Mouse (Mus musculus) lung, postnatal 4 days (tissue): Measurements from ENCODE around the gene Tpm3.
"Not testable (repeated sequence)": the region's sequence is repeated elsewhere in the genome, so short reads cannot be mapped to it uniquely, and the experiment has no call there.

Experiments
- DNase-seq, 2 experiments: peaks; one replicate each; pipeline ENCODE4 v3.0.0; 2021

Tpm3 gene

GRCm38 (mm10) chr3:90084790-90085189 lies 12.3 kb downstream of the Tpm3 start:
- peak in 1 of 2 experiments; percentile 48 for DNase-seq

GRCm38 (mm10) chr3:90085281-90085680 lies 12.8 kb downstream of the Tpm3 start:
- peak; percentile 41 for DNase-seq

DNA sequence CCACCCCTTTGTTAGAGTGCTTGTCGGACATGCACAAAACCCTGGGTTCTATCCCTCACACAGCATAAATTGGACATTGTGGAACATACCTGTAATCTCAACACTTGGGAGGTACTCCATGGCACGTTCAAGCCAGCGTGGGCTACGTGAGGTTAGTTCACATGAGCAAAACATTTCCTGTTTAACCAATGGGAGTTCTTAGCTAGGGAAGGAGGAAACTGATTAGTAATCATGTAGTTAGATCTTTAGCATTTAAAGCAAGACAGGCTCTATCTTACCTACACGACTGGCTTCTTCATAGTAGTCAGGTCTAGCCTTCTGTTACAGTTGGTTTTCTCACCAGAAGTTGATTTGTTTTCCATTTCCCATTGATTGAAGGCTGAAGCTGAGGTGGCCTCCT lies 13.6 kb downstream of the Tpm3 start:
- no peak for DNase-seq

- DNase-seq = peak in 1 of 2 experiments; percentile 45
Measured at GRCm38 (mm10) chr3:90088617-90089016, 16.2 kb downstream of the Tpm3 start.

GRCm38 (mm10) chr3:90090892-90091291 lies 18.4 kb downstream of the Tpm3 start:
- no peak for DNase-seq

- no peak for DNase-seq
Measured at GRCm38 (mm10) chr3:90094453-90094852, 22.0 kb downstream of the Tpm3 start.

- no peak for DNase-seq
Measured at GRCm38 (mm10) chr3:90097928-90098327, 25.5 kb downstream of the Tpm3 start.

GRCm38 (mm10) chr3:90101010-90101409 lies 28.6 kb downstream of the Tpm3 start:
- DNase-seq = no peak

DNA sequence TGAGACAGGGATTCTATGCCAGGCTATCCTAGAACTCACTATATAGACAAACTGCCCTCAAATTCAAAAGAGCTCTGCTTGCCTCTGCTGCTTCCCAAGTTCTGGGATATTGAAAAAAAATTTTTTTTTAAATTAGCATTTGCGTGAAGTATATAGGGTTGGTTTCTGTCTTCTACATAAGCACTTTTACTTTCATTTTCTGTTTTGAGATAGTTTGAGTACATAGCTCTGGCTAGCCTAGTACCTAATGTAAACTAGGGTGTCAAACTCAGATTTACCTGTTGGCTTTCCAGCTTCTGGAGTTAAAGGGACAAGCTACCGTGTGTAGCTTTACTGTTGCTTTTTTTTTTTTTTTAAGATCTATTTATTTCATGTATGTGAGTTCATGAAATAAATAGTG lies 29.2 kb downstream of the Tpm3 start:
- no peak for DNase-seq

DNA sequence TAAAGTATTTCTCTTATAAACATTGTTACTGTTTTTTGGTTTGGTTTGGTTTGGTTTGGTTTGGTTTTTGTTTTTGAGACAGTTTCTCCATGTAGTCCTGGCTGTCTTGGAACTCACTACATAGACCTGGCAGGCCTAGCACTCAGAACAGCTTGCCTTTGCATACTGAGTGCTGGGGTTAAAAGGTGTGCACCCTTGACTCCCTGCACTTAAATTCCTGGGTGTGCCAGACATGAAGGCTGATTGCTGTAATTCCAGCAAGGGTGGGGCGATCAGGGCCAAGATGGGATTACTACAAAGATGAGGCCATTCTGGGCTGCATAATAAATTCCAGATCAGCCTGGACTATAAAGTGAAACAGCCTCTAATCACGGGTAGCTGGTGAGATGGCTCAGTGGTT lies 29.8 kb downstream of the Tpm3 start:
- peak; percentile 40 to 61 for DNase-seq

DNA sequence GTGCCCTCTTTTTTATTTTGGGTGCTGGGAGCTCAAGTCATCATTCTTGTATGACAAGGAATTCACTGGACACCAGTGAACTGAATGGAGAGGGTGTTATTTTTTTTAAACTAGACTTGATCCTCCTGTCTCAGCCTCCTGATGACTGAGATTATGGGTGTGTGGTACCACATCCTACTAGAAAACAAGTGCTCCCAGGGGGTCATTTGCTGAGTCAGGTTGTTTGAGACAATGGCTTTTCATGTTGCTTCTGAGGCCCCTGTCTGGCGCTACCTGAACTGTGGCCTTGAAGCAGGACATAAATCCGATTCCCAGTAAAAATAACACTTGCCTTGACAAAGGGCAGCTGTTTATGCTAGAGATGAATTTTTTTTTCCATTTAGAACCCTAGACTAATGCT lies 30.7 kb downstream of the Tpm3 start:
- no peak for DNase-seq

- DNase-seq = no peak
Measured at GRCm38 (mm10) chr3:90103938-90104337, 31.5 kb downstream of the Tpm3 start, which contains the start of gene Nup210l. Gene Nup210l, plus strand, starts transcription at chr3:90104132.

DNA sequence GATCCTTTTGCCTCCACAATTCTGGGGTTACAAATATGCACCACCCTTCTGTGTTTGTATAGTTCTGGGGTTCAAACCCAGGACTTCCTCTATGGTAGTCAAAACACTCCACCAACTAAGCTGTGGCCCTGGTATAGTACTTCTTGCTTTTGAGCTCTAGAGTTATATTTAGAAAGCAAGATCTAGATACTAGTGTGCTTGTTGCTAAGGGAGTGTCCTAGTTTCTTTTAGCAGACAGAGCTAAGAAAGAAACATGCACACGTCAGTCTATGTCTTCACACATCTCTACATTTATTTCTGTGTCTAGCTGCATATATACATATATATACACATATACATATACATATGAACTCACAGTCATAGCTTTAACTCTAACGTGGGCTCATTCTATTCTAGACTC lies 39.3 kb downstream of the Tpm3 start:
- DNase-seq = no peak

DNA sequence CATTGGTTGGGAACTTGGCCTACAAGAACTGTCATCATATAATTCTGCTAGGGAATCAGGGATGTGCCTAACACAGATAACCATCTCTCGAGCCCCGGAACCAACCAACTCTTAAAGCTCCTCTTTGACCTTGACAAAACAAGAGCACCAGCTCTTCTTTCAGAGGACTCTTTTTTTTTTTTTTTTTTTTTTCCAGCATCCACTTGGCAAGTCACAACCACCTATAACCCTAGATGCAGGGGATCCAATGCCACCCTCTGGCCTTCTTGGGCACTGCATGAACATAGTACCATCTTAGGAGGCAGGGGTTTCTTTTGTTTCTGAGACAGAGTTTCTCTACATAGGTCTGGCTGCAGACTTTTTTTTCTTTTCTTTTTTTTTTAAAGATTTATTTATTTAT lies 41.9 kb downstream of the Tpm3 start:
- DNase-seq = peak; percentile 41 to 49

DNA sequence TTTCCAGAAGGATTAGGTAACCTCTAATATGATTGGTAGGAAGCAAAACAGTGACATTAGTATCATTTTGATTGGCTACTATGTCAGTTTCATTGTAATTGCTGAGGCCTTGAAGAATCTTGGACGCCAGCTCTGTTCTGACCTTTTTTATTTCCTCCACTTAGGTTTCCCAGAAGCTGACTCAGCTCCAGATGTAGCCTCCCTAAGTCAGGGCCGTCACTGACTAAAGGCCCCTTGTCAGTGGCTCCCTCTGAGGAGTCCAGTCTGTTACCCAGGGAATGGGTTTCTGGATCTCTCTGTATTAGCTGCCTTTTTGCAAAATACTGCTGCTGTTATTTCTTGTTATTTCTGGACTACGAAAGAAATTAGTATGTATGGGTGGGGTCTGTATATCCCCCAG lies 43.1 kb downstream of the Tpm3 start:
- no peak for DNase-seq

DNA sequence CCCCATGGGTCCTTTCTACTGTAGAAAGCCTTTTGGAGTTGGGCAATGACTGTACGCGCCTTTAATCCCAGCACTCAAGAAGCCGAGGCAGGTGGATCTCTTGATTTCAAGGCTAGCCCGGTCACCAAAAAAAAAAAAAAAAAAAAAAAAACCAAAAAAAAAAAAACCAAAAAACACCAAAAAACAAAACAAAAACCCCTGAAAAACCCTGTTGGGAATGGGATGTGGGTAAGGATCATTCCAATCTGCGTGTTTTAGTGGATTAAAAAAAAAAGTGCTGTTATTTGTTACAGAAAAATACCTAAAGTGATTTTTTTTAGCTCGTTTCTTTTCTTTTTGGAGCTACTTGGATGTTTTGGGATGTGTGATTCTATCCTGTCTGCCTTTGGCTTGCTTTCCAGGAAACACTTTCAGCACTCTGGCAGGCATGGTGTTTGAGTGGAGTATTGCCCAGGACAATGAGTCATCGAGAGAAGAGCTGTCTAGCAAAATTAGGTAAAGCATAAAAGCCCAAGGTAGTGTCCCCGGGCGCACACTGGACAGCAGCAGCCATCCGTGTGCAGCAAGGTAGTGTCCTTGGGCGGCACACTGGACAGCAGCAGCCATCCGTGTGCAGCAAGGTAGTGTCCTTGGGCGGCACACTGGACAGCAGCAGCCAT lies 45.8 kb downstream of the Tpm3 start:
- DNase-seq = no peak

- not testable (repeated sequence) for DNase-seq
Measured at GRCm38 (mm10) chr3:90122036-90122435, 49.6 kb downstream of the Tpm3 start.

GRCm38 (mm10) chr3:90125710-90126109 lies 53.3 kb downstream of the Tpm3 start:
- no peak for DNase-seq

DNA sequence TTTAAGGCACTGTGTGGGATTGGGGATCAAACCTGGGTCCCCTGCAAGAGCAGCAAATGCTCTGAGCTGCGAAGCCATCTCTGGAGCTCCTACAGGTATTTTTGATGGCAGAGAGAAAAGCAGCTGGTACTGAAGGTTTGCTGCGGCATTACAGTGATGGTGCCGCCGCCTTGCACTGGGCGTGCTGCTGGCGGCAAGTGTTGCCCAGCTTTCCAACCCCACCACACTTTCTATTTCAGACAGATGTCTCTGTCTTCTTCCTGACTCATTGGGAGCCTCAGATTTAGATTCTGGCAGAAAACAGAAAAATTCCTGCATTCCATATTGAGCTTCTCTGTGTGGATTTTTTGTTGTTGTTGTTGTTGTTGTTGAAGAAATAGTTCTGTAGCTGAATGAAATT lies 55.4 kb downstream of the Tpm3 start:
- DNase-seq = no peak

GRCm38 (mm10) chr3:90132745-90133144 lies 60.3 kb downstream of the Tpm3 start:
- DNase-seq = no peak

DNA sequence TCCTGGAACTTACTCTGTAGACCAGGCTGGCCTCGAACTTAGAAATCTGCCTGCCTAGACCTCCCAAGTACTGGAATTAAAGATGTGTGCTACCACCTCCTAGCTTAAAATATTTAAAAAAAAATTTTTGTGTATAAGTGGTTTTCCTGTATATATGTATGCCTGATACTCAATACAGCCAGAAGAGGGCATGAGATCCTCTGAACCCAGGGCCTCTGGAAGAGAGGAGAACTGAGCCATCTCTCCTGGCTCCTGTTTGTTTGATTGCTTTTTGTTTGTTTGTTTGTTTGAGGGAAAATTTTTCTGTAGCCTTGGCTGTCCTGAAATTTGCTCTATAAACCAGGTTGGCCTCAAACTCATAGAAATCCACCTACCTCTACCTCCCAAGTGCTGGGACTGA lies 60.9 kb downstream of the Tpm3 start:
- DNase-seq = no peak

GRCm38 (mm10) chr3:90134483-90134882 lies 62.0 kb downstream of the Tpm3 start:
- DNase-seq = no peak

DNA sequence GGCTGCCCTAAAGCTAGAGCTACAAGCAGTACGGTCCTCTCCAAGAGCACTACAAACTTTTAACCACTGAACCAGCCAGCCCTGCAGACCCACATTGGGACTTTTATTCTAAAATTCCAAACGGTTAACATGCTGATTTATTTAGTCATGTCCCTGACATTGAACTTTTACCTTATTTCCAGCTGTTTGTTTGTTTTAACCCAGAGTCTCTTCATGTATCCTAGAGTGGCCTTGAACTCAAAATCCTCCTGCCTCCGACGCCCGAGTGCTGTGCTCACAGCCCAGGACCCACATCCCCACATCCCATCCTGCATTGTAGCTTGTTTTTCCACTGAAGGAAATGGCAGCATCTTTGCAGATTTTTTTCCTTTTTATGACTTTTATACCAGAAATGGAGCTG lies 62.5 kb downstream of the Tpm3 start:
- no peak for DNase-seq

- peak; percentile 37 to 43 for DNase-seq
Measured at GRCm38 (mm10) chr3:90136660-90137059, 64.2 kb downstream of the Tpm3 start.

DNA sequence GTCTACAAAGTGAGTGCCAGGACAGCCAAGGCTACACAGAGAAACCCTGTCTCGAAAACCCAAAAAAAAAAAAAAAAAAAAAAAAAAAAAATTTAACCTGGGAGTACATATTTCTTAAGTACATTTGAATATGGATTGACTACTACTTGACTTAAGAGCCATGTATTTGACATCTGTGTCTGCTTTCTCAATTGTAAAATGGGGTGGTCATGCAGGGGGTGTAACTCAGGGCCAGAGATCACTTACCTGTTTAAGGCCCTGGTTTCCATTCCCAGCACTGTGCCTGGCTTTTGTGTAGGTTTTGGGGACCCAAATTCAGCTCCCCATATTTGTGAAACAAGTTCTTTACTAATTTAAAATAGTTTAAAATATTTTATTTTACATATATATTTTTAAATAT lies 65.2 kb downstream of the Tpm3 start:
- no peak for DNase-seq
